Mouse (Mus musculus) small intestine, adult 2 months (tissue): ENCODE measurements around the gene Tnni1. TPM values are rescaled to one million over a fixed set of nuclear protein-coding genes. Genes with fewer than 3 reads are reported as not detected.

ENCODE experiments used
- H3K27ac ChIP-seq: fragments of 200-500 bp; 2 replicates; pipeline ENCODE4 v1.5.1; 2012; ENCODE audit warnings: low read depth, low read length, control low read depth, inconsistent platforms; ENCODE audit not compliant: insufficient read depth
- H3K27me3 ChIP-seq: fragments of 200-500 bp; 2 replicates; pipeline ENCODE4 v1.6.1; 2012; ENCODE audit warnings: mild to moderate bottlenecking, moderate library complexity, low read length, inconsistent platforms; ENCODE audit not compliant: control insufficient read depth, insufficient read depth
- H3K36me3 ChIP-seq: fragments of 200-500 bp; 2 replicates; pipeline ENCODE4 v1.6.1; 2012; ENCODE audit warnings: mild to moderate bottlenecking, low read length, control low read depth, inconsistent platforms; ENCODE audit not compliant: control insufficient read depth, insufficient read depth
- H3K4me1 ChIP-seq: fragments of 200-500 bp; 2 replicates; pipeline ENCODE4 v1.6.1; 2012; ENCODE audit warnings: low read length, inconsistent platforms, mixed read lengths; ENCODE audit not compliant: control insufficient read depth, insufficient read depth, insufficient read length
- H3K4me3 ChIP-seq: fragments of 200-500 bp; 2 replicates; pipeline ENCODE4 v1.5.1; 2012; ENCODE audit warnings: low read depth, mild to moderate bottlenecking, control low read depth, inconsistent platforms, low read length, moderate library complexity
- CTCF ChIP-seq: fragments of 200-500 bp; IDR thresholded peaks from 2 replicates; pipeline ENCODE4 v1.5.1; 2012; ENCODE audit warnings: low read depth, mild to moderate bottlenecking, control low read depth, inconsistent platforms, low read length, moderate library complexity, mixed read lengths; ENCODE audit not compliant: insufficient replicate concordance, insufficient read length; ENCODE audit errors: extremely low read depth
- POLR2A ChIP-seq: fragments of 200-500 bp; IDR thresholded peaks from 2 replicates; pipeline ENCODE4 v1.6.1; 2012; ENCODE audit warnings: low read depth, mild to moderate bottlenecking, control low read depth, inconsistent platforms, low read length, moderate library complexity
- WGBS: fragments of 180-500 bp; shearing (Covaris S2); methylation state at CpG from one replicate; pipeline ENCODE4 v1.1.7; 2018; 5-methylcytosine and 5-hydroxymethylcytosine counted together
- polyA plus RNA-seq: library from polyadenylated mRNA; depleted of rRNA; stranded (reverse); fragments of >200 nt; gene quantifications from 2 replicates; pipeline ENCODE4 v1.2.3, GENCODE M21; 2012

Gene Tnni1
- polyA plus RNA-seq, 1 experiment, result 0.42 TPM

DNA sequence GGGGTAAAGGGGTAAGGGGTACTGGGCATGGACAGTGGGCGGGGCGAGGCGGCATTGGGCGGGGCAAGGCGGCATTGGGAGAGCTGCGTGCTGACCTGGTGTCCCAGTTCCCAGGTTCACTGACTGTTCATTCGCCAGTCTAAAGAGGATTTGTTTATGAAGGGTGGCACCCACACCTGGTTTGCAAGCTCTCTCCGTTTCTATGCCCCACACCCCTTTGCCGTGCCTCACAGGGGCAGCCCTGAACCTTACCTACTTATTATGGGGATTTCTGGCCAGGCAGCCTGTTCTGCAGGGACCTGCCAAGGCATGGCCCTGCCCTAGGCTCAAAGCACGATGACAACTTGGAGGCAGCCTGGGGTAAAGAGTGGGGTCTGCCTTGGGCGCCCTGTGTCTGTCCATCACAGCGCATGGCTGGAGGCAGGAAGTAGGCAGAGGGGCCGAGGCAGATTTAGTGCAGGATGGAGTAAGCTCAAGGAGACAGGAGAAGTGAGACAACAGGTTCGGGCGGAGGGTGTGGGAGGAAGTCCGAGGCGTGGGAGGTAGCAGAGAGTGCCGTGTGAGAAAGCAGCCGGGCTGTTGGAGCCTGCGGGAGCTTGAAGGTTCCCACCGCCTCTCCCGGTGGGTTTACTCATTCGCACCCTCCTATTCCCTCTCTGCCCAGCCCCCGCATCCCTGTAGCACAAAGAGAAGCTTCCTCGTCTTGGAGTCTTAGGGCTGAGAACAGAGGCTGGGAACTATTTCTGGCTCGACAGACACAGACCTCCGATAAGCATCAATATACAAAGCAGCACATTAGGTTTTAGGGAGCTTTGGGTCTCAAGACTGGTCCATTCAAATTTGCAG is 14.4 kb downstream of the Tnni1 start:
- 9% methylated on average over 27 of the region's 27 CpGs for WGBS

DNA sequence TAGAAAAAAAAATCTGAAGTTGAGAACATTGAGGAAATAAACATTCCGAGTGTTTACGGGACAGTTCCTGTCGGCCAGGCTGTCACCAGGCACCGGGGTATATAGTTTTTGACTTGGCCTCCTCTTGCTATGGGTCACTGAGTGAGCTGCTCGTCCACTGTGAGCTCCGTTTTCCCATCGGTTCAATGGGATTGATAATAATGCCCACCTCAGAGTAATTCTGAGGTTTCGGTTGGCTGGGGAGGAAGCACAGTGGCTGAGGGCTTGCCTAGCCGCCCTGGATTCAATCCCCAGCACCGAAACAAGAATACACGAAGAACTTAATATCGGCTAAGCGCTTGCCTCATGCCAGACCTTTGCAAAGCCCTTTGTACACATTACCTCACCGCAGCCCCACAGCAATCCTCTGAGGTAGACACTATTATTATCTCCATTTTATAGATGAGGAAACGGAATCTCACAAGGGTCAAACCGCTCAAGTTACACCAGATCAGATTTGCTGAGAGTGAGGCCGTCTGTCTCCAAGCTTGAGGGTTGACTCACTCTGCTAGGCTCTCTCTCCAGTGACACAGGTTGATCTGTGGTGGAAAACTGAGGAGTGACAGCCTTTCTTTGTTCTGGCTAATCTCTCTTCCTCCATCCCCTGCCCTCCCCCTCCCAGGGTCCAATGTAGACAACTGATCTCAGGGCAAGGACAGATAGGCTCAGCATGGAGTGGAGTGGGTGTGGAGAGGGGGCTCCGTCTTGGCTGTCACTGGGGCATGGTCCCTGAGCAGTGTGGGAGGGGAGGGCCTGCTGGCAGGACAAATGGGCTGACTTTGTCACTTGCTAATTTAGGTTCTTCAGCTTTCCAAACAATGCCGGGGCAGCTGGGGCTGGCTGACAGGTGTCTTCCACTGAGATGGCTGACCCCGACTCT is 15.2 kb downstream of the Tnni1 start:
- H3K27ac ChIP-seq, result peak overlapping the region; percentile 46
- peaks cover 25% of the 10 kb centered on the region for H3K4me1 ChIP-seq
- TF ChIP-seq CTCF, result no peak
- no peak for TF ChIP-seq POLR2A
- 17% methylated on average over 20 of the region's 20 CpGs for WGBS
- peak overlapping the region; percentile 44 for H3K4me3 ChIP-seq
- no peaks in the 10 kb centered on the region for H3K36me3 ChIP-seq
- H3K27me3 ChIP-seq, result no peaks in the 10 kb centered on the region

More for the DNA sequence above, 14.4 kb downstream of the Tnni1 start:
- no peaks in the 10 kb centered on the region for H3K27me3 ChIP-seq
- TF ChIP-seq CTCF (no peak), POLR2A (peak; percentile 22; the same call in 1 of the 2 replicates)
- H3K36me3 ChIP-seq, result no peaks in the 10 kb centered on the region
- peak overlapping the region; percentile 54 for H3K4me3 ChIP-seq
- H3K4me1 ChIP-seq, result peaks cover 28% of the 10 kb centered on the region
- H3K27ac ChIP-seq, result peak overlapping the region; percentile 46

DNA sequence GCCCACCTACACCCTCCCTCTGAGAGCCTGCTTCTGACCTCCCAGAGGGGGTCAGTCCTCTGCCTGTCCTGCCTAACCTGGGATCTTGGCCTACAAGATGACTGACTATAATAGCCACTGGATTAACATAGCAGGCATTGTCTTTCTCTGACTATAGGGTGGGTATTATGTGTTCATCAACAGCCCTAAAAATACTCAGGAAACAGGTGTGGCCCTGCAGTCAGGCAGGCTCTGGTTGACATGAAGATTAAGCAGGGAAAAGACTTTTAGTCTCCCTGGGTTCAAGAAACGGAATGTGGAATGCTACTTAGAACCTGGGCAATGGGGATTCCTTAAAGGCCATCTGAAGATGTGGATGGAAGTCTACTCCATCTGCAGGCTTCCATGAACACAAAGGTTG is 19.3 kb downstream of the Tnni1 start:
- Histone ChIP-seq H3K36me3 (no peaks in the 10 kb centered on the region), H3K27ac (no peak overlapping the region), H3K4me1 (peaks cover 43% of the 10 kb centered on the region), H3K27me3 (no peaks in the 10 kb centered on the region), H3K4me3 (no peak overlapping the region)
- 87% methylated on average over 1 of the region's 1 CpGs for WGBS
- TF ChIP-seq POLR2A (no peak), CTCF (no peak)

DNA sequence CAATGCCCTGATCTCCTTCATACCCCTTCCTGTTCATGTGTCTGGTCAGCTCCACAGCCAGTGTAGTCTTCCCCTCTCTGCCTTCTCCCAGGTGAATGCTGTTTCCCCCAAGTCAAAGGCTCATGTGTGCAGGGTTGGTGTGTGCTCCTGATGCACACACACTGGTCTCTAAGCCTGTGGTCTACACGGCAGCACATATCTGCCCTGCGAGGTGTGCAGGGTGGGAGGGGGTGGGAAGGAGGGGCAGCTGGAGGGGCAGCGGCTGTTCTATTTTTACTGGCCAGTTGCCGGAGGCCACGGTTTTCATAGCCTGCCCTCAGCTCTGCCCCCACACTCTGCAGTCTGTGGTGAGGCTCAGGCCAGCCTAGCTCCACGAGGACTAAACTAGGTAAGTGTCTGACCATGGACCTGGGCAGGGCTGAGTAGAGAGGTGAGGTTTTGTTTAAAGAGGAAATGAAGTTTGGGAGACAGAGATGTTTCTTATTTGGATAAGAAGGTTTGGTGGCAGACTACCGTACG is 19.9 kb downstream of the Tnni1 start:
- TF ChIP-seq CTCF (no peak), POLR2A (no peak)
- Histone ChIP-seq H3K4me3 (no peak overlapping the region), H3K36me3 (no peaks in the 10 kb centered on the region), H3K27ac (no peak overlapping the region), H3K27me3 (no peaks in the 10 kb centered on the region), H3K4me1 (peaks cover 39% of the 10 kb centered on the region)
- 75% methylated on average over 8 of the region's 8 CpGs for WGBS

DNA sequence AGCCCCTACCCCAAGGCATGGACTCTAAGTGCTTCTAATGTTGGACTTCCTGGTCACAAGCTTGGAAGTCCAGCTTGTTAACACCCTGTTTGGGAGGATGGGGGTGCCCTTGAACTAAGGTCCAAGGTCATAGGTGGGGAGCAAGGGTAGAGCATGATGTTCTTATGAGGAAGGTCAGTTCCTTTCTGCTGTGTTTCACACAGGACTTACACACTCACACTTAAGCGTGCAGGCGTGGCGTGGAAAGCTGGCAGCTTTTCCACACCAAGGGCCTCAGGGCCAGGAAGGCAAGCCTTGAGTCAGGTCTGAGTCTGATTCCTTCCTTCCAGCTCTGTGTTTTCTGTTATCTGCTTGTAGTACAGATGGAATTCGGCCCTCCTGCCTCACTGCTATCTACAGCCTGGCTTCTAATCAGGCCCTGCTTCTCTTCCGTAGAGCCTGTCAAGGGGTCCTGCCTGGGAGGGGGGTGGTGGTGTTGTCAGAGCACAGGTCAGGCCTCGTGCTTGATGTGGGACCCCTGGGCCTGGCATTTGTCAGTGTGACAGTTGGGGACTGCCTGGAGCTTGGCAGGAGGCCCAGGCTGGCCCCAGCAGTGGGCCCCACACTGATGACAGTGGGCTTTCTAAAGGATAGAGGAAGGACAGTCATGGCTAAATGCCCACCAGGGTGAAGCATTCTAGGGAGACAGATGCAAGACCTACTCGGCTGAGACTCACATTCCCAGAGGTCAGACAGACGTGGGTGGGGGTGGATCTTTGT is 21.1 kb downstream of the Tnni1 start:
- peak overlapping the region; percentile 12; the same call in 1 of the 2 replicates for H3K27ac ChIP-seq
- no peak for TF ChIP-seq POLR2A
- no peak for TF ChIP-seq CTCF

DNA sequence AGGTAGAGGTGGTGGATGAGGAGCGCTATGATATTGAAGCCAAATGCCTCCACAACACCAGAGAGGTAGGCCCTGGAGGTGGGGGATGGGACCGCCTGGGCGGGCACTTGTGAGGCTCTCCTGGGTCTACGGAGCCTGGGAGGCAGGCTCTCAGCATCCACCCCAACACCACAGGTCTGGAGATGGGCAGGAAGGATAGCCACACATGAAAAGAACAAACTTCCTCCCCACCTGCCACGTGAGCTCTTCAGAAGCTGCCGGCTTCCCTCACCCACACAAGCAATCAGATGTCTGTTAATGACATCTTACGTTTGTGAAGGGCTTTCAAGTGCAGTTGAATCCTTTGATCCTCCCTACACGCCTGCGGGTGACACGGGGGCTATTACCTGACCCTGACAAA is 28.3 kb downstream of the Tnni1 start:
- H3K4me3 ChIP-seq, result no peak overlapping the region
- H3K36me3 ChIP-seq, result no peaks in the 10 kb centered on the region
- peaks cover 44% of the 10 kb centered on the region for H3K4me1 ChIP-seq
- H3K27ac ChIP-seq, result no peak overlapping the region
- H3K27me3 ChIP-seq, result no peaks in the 10 kb centered on the region
- TF ChIP-seq POLR2A (no peak), CTCF (no peak)
- 21% methylated on average over 10 of the region's 10 CpGs for WGBS

More for the DNA sequence above, 21.1 kb downstream of the Tnni1 start:
- H3K36me3 ChIP-seq, result no peaks in the 10 kb centered on the region
- no peaks in the 10 kb centered on the region for H3K27me3 ChIP-seq
- peaks cover 31% of the 10 kb centered on the region for H3K4me1 ChIP-seq
- H3K4me3 ChIP-seq, result no peak overlapping the region
- 40% methylated on average over 8 of the region's 8 CpGs for WGBS
